Mouse (Mus musculus) brain, embryonic 14.5 days (tissue): ENCODE measurements around the gene Eps8l1.
A peak's percentile ranks its signal among the peaks of the same experiment; 100 is the strongest.
"Not testable (repeated sequence)": the region's sequence is repeated elsewhere in the genome, so short reads cannot be mapped to it uniquely, and the experiment has no call there.

ENCODE experiments used
- CTCF ChIP-seq: fragments of 200-500 bp; IDR thresholded peaks from 2 replicates; pipeline ENCODE4 v1.5.1; 2012; ENCODE audit warnings: inconsistent platforms, mild to moderate bottlenecking, moderate library complexity, borderline replicate concordance; ENCODE audit not compliant: insufficient read depth, insufficient read length; ENCODE audit errors: extremely low read depth
- POLR2A ChIP-seq: fragments of 200-500 bp; IDR thresholded peaks from 2 replicates; pipeline ENCODE4 v1.6.1; 2012; ENCODE audit warnings: mild to moderate bottlenecking, inconsistent platforms, borderline replicate concordance; ENCODE audit not compliant: poor library complexity, insufficient read depth, insufficient read length, severe bottlenecking; ENCODE audit errors: extremely low read depth

- TF ChIP-seq CTCF, result peak; percentile 69
- TF ChIP-seq POLR2A, result not testable (repeated sequence)
Observed at GRCm38 (mm10) chr7:4524212-4524922, 63.9 kb downstream of the Eps8l1 start, which contains the start of gene Tnni3.
